Mouse (Mus musculus) G1E-ER4 (cell line): ENCODE measurements around the gene Eef1a2. TPM values are rescaled to one million over a fixed set of nuclear protein-coding genes. Genes with fewer than 3 reads are reported as not detected.

Experiments
- GATA1 ChIP-seq: IDR thresholded peaks from one replicate; pipeline ENCODE4 v1.8.0; 2012; ENCODE audit warnings: low read length, inconsistent platforms
- polyA plus RNA-seq: library from polyadenylated mRNA; stranded (reverse); fragments of >175 nt; gene quantifications from 2 replicates; pipeline ENCODE4 v1.2.3, GENCODE M21; 2012

Gene Eef1a2
- polyA plus RNA-seq, 1 experiment: not detected

DNA sequence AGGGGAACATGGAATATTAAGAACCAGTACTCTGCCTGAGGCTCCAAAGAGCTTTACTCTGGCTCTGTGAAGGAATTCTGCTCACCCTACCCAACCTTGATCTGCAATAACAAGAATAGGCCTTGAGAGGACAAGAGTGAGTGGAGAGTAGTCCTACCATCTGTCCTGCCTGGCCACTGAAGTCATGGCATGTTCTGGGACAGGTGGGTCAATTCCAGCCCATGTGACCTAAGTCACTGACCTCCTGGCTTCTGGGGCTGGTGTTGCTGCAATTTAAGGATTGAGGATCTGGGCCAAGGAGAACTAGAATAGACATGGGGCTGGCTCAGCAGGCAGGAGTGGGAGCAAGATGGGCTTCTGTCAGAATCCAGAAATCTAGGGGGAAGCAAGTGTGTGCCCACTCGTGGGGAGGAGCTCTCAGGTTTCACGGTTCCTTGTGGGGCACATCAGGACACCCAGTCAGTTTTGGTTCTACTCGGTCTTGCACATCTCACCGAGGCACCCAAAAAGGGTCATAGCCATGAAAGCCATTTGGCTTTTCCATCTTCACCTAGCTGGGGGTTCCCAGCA is 9.8 kb downstream of the Eef1a2 start:
- no peak for TF ChIP-seq GATA1

DNA sequence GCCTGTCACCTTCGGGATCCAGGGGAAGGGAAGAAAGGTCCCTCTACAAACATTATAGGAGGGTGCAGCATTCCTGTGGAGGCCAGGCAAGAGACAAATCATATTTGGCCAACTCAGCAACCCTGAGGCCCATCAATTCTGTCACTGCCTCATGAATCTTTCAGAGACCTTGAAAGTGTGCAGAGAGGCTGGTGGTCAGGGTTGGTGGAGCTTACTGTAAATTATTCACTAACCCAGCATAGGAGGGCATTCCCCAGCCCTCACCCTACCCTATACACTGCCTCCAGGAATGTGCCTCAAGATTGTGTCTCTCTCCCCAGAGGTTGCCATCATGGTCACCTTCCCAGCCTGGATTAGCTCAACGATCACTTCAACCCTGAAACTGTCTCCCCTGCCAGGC is 12.1 kb downstream of the Eef1a2 start:
- TF ChIP-seq GATA1: no peak

DNA sequence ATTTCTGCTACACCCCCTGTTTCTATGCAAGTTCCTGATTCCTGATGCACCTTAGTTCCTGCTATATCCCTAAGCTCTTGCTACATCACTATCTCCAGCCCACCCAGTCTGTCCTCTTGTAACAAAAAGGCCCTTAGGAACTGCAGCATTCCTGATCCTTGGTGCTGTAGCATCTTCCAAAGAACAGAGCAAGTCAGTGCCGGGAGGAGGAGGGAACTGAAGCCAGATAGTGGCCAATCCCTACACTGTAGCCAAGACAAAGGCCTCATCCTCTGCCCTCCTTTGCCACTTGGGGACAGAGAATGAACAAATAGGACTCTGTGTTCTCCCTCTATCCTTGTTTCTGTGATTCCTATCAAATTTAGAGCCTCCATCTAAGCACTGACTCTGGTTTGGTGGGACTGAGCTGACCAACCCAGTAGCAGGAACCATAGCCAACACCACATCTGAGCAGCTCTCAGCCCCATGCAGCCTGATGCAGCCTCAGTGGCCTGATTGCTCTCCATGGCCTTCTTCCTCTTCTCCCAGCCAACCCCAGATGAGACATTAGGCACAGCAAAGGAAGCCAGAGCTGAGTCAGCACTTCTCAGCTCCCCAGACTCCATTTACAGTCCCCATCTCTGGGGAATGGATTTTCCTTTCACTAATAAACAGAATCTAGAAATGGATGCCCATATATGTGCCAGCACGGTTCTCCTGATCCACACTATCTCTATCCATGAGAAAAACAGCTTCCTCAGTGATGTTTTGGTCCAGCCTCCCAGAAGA is 13.1 kb downstream of the Eef1a2 start:
- no peak for TF ChIP-seq GATA1

DNA sequence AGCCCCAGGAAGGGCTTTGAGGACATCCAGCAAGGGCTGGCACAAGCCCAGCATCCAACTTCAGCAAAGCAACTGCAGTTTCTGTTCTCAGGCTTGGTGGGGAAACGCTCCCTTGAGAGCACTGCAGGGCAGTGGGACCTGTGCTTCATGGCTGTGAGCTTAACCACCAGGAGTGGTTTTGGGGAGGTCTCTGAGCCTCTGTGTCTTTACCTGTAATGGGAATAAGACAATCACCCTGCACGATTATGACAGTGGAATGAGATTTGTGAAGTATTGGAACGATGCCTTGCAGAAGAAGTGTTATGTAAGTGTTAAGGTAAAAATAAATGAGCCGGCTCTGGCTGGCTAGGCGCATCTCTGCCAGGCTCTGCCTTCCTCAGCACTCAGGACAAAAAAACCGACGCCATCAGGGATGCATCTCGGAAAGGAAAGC is 14.1 kb downstream of the Eef1a2 start:
- no peak for TF ChIP-seq GATA1

DNA sequence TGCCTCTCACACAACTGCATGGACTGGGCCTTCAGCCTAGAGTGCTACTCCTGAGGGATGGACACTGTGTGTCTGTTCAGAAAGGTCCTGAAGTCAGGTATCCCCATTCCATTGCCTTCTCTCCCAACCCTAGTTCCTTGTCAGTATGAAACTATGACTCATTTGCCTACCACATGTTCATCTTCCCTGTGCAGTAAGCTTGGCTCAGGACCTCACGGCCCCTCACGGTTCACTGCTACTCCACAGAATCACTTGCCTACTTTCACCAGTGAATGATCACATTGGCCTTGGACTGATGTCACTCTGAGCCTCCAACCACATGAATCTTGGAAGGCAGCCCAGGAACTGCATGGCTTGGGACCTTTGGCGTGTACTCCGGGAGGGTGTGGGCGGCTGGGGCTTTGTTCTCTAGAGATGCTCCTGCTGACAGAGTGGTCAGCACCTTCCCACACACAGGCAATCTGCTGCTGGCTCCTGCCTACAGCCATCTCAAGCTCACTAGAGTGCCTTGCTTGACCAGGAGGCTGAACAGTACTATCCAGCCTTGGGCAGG is 17.1 kb downstream of the Eef1a2 start:
- no peak for TF ChIP-seq GATA1

DNA sequence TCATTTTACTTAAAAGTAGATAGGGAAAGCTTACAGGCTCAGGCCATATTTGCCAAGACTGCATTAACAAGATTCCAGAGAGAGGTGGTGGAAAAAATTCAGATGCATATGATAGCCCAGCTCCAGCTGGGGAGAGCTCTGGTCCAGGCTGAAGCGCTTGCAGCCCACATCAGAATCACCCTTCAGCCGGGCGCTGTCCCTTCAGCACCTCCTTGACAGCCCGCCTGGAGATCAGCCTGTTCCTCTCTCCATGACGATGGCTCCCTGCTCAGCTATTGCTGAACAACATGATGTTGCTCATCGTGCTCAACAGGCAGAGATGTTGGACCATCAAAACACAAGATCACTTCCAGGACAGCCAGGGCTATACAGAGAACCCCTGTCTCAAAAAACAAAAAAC is 19.9 kb downstream of the Eef1a2 start:
- TF ChIP-seq GATA1: no peak

DNA sequence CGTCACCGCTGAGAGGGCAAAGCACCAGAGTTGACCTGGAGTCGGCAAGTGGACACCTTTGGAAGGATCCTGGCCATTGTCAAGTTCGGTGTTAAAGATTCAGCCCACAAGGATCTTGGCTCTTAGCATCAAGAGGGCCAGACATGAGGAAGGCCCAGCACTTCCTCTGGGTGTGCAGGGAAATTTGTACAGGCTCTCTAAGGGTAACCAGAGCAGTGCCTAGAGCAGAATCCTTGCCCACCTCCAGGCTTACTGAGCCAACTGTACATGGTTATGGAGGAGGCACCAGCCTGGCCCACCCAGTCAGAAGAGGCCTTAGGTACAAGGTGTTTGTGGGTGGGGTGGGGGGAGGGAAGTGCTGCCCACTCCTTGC is 21.4 kb downstream of the Eef1a2 start:
- no peak for TF ChIP-seq GATA1

DNA sequence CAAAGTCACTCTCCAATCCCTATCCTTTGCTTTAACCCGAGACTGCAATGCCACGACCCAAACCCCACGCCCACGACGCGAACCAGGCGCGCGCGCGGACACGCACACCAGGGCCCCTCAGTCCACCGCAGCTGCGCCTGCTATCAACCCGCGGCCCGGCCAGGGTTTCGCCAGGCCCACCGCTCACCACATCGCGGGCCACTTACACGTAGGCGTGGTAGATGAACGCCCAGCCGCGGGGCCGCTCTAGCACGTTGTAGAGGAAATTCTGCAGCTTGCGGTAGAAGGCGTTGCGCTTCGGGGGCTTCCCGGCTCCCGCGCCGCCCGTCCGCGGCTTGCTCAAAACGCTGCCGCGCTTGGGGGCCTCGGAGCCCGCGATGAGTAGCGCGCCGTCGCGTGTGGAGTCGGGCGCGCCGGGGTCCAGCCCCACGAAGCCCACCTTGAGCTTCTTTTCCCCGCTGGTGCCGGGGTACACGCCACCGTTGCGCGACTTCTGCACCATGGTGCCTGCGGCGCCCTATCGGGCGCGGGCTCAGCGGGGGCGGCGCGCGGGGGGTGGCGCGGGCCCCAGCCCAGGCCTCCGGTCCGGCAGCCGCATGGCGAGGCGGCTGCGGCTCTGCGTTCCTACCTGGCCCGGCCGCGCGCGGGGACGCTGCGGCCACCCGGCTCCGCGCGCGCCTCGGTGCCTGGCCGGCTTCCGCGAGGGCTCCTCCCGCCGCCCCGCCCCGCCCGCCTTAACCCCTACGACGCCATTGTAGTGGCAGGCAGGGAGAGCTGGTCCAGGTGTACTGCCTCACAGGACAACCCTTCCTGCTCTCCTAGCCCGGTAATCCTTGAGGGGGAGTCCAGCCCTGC is 22.0 kb downstream of the Eef1a2 start, which contains the start of gene Kcnq2:
Gene Kcnq2, minus strand, starts transcription at position 710 of the 855 bp plus-strand sequence.
- no peak for TF ChIP-seq GATA1

DNA sequence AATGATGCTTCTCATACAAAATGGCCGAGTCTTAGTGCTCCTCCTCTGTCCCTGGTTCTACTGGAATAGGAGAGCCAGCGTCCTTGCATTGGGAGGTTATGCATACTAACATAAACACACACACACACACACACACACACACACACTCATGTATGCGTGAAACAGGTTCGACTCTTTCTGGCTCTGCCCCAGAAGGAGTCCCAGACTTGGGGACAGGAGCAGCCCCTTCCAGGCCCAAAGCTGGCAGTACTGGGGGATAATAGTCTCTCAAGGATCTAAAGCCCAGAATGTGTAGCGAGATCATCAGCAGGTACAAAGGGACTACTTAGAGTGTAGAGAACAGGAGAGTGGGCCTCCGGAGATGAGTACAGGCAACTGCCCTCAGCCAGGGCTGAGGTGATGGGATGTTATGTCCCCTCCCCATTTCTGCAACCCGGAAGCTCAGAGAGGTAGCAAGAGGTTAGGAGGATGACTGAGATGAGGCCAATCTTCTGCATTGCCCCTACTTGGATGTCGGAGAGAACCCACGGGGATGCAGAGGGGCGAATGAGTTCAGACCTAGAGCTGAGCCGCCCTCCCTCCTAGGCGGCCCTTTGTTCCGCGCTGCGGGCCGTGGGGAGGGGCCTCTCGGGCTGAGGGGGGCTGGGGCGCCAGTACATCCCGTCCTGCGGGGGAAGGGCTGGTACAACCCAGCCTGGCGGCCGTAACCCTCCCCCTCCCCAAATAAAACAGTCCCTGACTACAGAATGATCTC is 22.8 kb downstream of the Eef1a2 start:
- no peak for TF ChIP-seq GATA1

DNA sequence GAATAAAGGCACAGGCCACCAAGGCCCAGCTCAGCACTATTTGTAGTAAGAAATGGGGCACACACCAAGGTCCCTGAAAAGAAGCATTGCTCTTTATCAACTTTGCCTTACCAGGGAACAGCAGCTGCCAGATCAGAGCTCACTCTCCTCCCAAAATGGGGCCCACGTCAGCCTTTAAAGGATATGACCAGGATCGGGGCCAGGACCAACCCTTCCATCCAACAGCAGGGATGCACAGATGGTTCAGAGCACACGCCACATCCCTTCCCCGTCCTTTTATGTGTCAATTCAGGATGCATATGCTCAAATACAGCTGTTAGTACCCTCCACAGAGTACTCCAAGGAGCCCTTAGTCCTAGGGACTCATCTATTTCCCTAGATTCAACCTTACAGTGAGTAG is 26.6 kb downstream of the Eef1a2 start:
- TF ChIP-seq GATA1: no peak

DNA sequence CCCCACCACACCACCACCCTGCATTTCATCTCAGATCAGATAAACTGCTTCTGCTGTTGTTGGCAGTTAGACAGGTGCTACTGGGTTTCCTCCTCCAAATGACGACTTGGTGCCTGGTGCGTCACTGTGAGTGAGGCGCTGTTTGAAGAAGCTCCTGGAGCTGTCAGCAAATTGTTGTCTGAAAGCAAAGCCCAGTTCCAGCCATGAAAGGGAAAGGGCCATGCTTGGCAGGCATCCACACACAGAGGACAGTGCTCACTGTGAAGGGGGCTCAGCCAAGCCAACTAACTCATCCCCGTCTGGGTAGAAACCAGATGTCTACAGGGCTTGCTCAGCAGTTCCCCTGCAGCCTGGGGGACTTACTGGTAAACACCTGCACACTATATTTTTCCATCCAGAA is 27.9 kb downstream of the Eef1a2 start:
- TF ChIP-seq GATA1: no peak

DNA sequence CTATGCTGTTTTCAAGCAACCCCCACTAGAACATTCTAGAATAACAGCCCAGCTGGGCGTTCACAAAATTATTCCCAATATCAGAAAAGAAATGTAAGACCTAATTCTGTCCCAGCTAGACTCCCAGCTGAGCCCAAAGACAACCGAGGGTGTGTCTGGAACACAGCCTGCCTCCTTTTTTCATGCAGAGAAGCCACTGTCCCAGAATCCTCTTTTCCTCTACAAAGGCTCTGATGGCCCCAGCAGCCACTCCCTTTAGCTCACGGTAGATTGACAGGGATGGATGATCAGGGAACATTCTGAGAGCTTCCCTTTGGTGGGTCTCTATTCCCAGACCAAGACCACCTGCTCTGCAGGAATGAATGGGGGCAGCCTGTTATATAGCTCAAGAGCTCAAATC is 29.0 kb downstream of the Eef1a2 start:
- TF ChIP-seq GATA1: no peak

DNA sequence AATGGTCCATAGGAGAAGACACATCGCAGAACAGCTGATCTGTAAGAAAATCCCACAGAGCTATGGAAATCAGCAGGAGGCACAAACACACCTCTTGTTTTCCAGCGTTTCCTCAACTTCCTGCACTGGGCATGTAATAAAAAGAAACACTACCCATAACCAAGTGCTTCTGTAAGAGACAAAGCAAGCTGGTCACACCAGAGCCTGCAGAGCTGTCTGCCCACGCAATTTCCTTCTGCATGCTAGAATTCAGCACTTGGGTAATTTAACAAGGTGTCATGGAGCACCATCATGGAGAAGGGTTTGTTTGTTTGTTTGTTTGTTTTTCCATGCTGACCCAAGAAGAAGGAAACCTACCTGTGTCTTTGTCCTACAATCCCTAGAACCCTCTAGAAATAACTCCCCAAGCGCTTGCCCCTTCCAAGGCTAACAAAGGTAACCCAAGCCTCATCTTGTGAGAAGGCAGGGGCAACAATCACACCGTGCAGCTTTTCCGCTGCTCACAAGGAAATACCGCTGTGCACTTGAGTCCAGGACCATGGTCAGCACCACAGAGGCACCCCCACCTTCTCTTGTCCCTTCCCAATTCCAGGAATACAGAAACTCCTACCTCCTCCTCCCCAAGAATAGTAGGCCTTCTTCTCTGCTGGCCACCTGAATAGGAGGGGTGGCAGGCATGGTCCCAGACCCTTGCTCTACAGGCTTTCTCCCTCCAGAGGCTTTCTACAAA is 30.9 kb downstream of the Eef1a2 start:
- TF ChIP-seq GATA1: no peak

DNA sequence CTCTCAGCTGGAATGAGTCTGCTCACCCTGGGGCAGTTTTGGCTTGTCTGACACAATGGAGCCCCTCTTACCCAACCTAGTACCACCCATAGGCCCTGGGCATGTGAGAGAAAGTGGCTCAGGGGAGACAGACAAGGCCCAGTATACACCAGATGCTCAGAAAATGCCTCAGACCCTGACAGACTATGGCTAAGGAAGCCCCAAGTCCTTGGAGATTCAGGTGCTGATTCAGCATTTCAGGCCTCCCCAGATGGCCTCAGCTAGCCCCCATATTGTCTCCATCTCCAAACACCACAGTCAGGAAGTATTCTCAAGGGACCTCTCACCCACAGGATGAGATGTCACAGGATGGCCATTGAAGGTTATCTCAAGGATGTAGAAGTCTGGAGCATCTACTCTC is 34.2 kb downstream of the Eef1a2 start:
- no peak for TF ChIP-seq GATA1
